Mouse (Mus musculus): ENCODE results near the gene Oit3.

The Oit3 gene

DNA sequence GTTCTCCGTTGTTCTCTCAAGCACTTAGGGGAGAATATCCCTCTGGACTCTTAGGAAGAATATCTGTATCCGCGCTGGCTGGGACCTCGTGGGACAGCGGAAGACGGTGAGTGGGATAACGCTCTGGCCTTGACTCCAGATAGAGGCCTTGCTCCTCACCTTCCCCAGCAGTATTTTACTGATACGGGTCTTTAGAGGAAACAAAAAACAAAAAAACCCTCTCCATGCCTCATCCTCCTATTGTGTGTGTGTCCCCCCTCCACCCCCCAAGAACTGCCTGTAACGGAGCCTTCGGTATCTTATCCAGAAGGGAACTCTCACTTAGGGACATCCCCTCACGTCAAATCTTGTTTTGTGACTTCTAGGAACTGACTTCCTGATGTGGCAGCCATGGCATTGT is at the start of gene Oit3:
Gene Oit3 (minus strand): TSS at position 44 of the 400 bp plus-strand sequence.
- DNase-seq (ENCODE audit: low spot score): no peak

- no peak for DNase-seq (ENCODE audit: low spot score)
Measured at GRCm38 (mm10) chr10:59490920-59491319, 49.3 kb upstream of the Oit3 start.

GRCm38 (mm10) chr10:59489411-59489810 is 47.8 kb upstream of the Oit3 start:
- DNase-seq (ENCODE audit: low spot score): peak; percentile 20

DNA sequence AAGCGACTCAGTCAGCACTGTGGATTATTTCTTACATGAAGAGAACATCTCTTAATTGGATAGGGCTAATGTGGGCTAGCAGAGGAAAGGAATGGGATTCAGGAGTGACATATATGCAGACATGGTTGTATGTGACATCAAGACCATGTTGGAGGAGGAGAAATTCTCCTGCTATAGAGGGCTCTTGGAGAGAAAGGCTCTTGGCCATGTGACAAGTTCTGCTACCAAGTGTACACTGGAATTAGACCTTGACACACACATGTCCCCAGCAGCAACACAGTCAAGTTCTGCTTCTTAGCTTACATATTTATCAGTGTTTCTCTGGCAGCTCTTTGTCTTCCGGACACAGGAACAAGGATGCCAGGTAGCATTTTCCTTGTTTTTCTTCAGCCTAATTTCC is 45.8 kb upstream of the Oit3 start:
- DNase-seq (ENCODE audit: low spot score): no peak

DNA sequence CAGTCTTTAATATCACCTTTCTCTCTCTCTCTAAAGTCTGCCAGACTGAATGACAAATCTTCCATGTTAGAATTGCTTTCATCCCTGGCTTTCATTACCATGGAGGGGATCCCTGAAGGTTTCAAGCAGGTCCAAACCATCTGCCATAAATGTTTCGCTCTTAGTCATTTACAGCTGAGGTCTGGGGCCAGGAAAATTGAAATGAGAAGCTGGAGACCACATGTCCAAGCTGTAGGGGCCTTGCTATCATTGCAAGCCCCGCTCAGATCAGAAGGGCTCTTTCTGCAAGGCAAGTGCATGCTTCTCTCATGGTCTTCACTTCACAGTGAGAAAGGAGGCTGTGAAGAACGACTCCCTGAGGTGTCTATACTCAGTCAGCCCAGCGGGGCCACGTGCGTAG is 42.7 kb upstream of the Oit3 start:
- DNase-seq (ENCODE audit: low spot score): no peak

DNA sequence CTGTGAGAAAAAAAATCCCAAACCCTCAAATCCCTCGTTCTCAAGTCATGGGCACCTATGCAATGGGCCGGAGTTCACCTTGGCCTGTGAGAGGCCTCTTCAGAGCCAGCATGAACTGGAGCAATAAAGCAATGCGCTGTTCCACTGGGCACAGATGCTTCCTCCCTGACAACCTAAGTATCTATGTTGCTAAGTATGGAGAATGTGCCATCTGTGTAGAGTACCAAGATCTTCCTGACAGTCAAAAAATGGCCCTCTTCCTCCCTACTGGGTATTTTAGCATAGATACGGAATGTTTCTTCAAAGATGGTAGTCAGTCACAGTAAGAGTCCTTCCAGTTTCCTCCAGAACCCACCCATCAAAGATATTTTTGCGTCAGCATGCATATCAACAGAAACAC is 39.8 kb upstream of the Oit3 start:
- no peak for DNase-seq (ENCODE audit: low spot score)

GRCm38 (mm10) chr10:59470451-59470850 is 28.9 kb upstream of the Oit3 start:
- DNase-seq (ENCODE audit: low spot score): peak; percentile 18

DNA sequence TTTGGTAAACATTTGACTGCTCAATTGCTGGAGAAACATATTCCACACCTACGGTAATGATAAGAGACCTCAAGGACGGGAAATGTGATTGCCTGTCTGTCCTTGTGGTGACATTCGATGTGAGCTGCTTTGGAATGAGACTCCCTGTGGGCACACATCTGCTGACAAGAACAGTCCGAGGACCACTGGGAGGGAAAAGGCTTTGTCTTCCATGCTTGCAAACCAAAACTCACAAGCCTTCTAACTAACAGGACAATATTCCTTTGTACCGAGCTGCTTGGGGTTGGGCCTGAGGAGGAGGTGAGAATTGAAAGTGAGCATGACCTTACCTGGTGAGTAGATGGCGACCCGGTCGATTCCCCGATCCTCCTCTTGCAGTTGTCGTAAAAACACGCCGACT is 25.7 kb upstream of the Oit3 start:
- DNase-seq (ENCODE audit: low spot score): no peak

- no peak for DNase-seq (ENCODE audit: low spot score)
Measured at GRCm38 (mm10) chr10:59466626-59467025, 25.0 kb upstream of the Oit3 start.

DNA sequence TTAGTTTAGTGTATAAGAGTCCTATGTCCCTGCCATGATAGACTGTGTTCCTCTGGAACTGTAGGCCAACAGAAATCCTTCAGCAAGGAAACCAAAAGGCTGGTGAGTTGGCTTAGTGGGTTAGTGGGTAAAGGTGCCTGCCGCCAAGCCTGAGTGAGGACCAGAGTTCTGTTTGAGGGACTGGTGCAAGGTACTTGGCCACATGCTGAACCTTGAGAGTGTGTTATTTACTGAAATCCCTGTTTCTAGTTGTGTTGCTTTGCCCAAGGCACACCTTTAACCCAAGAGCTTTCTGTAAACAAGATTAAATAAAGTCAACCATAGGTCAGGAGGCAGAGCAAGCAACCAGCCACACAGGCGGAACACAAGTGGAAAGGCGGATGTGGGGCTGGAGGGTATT is 24.0 kb upstream of the Oit3 start:
- DNase-seq (ENCODE audit: low spot score): no peak

- DNase-seq (ENCODE audit: low spot score): no peak
Measured at GRCm38 (mm10) chr10:59462307-59462706, 20.7 kb upstream of the Oit3 start.

DNA sequence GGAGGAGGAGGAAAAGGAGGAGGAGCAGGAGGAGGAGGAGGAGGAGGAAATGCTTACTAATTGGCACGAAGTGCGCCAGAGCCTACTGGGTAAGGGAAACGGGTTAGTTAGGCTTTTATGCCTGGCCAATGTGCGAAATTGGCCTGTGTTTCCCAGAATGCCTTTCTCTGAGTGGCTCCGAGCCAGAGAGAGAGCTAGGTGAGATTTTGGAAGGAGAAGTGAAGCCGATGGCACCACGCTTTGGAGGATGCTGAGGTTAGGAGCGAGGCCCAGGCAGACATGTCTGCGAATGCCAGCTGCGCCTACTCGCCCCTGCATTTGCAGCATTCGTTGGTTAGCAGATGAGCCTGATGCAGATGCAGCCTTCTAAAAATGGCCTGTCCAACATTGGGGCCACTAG is 18.2 kb upstream of the Oit3 start:
- no peak for DNase-seq (ENCODE audit: low spot score)

DNA sequence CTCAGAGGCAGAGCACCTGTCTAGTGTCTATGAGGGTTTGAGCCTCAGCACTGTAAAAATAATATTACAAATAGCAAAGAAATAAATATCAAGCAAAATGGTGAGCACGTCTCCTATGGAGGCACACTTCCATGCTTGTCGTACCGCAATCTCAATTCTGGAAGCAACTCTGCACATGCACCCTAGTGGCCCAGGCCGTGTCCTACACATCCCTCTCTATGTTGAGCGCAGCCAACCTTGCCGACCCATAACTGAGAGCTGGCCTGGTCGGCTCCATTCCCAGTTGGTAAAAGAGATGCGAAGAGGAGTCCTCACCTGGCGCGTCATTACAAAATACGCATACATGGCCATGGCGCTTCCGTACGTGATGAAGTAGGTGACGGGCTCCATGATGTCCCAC is 13.1 kb upstream of the Oit3 start:
- DNase-seq (ENCODE audit: low spot score): no peak

DNA sequence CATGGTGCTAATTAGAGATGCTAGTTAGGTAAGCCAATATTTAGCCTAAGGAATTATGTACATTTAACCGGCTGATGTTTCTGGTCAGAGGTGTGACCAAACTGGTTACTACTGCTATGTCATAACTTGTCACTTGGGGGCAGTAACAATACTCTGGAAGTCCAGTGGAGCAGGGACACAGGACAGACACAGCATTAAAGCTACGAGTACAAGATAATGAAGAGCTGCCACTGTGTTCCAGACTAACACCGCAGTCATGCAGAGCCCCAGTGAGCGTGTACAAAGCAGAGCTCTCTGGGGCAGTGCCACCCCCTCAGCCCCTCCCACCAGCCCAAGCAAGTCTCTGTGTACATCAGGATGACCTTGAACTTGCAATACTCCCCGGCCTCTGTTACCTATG is 10.3 kb upstream of the Oit3 start:
- no peak for DNase-seq (ENCODE audit: low spot score)

DNA sequence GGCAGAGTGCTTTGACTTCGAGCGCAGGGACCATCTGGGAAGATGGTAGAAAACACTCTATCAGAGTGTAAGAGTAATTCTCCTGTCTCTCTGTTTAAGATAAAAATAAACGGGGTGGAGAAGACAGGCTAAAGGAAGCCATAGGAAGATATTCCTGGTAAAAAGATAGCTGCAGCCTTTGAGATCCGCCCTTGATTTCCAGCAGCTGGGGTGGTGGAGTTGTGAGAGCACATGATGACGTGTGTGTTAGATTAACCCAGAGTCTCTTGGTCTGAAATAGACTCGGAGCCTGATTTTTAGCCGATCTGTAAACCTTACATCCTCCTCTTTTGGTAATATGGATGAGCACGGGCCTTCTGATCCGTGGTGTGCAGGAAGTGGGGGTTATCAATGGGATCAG is 6.0 kb upstream of the Oit3 start:
- no peak for DNase-seq (ENCODE audit: low spot score)

GRCm38 (mm10) chr10:59446911-59447437 is 5.4 kb upstream of the Oit3 start:
- DNase-seq (ENCODE audit: low spot score): no peak

GRCm38 (mm10) chr10:59444635-59445034 is 3.1 kb upstream of the Oit3 start:
- DNase-seq (ENCODE audit: low spot score): no peak

DNA sequence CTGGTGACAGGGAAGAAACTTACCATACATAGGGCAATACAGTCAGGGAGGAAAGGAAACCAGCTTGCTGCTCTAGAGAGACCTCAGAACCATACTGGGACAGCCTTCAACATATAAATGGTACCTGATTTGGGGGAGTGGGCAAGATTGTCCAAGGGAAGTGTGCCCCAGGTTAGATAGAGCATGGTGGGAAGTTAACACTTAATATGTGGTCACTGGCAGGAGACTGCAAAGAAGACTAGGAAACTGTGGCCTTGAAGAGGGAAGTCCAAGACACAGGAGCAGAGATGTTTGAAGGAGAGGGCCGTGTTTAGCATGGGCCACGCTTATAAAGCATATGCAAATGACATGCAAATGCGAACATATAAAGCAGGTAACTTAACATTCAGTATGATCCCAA is 2.5 kb upstream of the Oit3 start:
- DNase-seq (ENCODE audit: low spot score): no peak

GRCm38 (mm10) chr10:59443212-59443611 is 1.6 kb upstream of the Oit3 start:
- no peak for DNase-seq (ENCODE audit: low spot score)

- DNase-seq (ENCODE audit: low spot score): no peak
Measured at GRCm38 (mm10) chr10:59440177-59440576, 1.4 kb downstream of the Oit3 start.

- peak; percentile 74 for DNase-seq (ENCODE audit: low spot score)
Measured at GRCm38 (mm10) chr10:59439508-59439931, 2.1 kb downstream of the Oit3 start.

DNA sequence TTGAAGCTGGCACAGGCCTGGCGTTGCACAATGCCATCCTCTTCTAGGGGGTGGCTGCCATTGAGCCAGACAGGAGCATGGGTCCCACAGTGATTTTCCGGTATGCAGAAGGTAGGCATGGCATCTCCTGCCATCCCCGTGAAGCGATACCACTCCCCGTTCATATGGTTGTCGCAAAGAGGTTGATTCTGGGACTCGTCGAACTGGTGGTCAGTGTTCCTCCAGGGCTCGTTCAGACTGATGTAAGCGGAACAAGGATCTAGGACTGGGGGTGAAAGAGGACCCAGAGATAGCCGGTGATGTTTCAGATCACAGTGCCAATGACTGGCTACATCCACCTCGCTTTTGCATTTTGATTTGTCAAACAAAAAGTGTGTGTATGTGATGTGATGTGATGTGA is 2.9 kb downstream of the Oit3 start:
- DNase-seq (ENCODE audit: low spot score): no peak

- DNase-seq (ENCODE audit: low spot score): no peak
Measured at GRCm38 (mm10) chr10:59435746-59436145, 5.8 kb downstream of the Oit3 start.

DNA sequence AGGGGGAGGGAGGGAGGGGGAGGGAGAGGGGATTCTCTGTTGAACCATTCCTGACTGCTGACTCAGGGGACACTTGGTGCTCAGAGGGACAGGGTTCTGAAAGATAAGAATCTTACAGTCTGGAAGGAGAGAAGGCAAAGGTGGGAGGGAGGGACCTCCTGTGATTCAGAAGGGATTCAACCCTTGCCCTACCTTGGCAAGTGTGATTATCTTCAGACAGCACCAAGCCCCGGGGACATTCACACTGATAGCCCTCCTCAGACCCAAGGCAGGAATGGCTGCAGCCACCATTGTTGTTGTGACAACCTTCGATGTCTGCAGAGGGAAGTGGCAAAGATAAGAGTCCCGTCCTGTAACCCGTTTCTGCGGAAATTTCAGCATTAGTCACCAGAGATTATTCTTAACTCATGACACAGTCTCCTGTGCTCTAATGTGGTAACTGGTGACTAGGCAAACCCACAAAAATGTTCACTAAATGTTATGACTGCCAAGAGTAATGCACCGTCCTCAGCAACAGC is 10.8 kb downstream of the Oit3 start:
- peak; percentile 44 for DNase-seq (ENCODE audit: low spot score)
